Mouse (Mus musculus) liver, embryonic 13.5 days (tissue): ENCODE measurements at regions not wholly inside any gene's neighbourhood (a gene's known extent, or its start where the extent isn't known, plus 50 kb on each side); places are given as distances from the start of the nearest gene placed in this dataset.
"Not testable (repeated sequence)": the region's sequence is repeated elsewhere in the genome, so short reads cannot be mapped to it uniquely, and the experiment has no call there.

Source experiments
- ATAC-seq: fragments of 200-750 bp; cut with Nextera tagmentation; 2 replicates; pipeline ENCODE4 v1.8.0; 2017; ENCODE audit warnings: low read depth, mild to moderate bottlenecking, moderate number of reproducible peaks, moderate library complexity
- DNase-seq: peaks from one replicate; pipeline ENCODE4 v3.0.0; 2022
- H3K27ac ChIP-seq: fragments of 300-500 bp; sonication (generic); 2 replicates; pipeline ENCODE4 v1.5.1; 2015; ENCODE audit warnings: moderate library complexity, mild to moderate bottlenecking, inconsistent platforms
- H3K27me3 ChIP-seq: fragments of 300-500 bp; sonication (generic); 2 replicates; pipeline ENCODE4 v1.6.1; 2015; ENCODE audit warnings: mild to moderate bottlenecking, inconsistent platforms
- H3K36me3 ChIP-seq: fragments of 300-500 bp; sonication (generic); 2 replicates; pipeline ENCODE4 v1.6.1; 2015; ENCODE audit warnings: mild to moderate bottlenecking, inconsistent platforms
- H3K4me1 ChIP-seq: fragments of 300-500 bp; sonication (generic); replicated peaks from 2 replicates; pipeline ENCODE4 v1.6.1; 2015; ENCODE audit warnings: inconsistent platforms
- H3K4me2 ChIP-seq: fragments of 300-500 bp; sonication (generic); 2 replicates; pipeline ENCODE4 v1.6.1; 2015; ENCODE audit warnings: inconsistent platforms, mild to moderate bottlenecking, moderate library complexity
- H3K4me3 ChIP-seq: fragments of 300-500 bp; sonication (generic); replicated peaks from 2 replicates; pipeline ENCODE4 v1.5.1; 2015; ENCODE audit warnings: mild to moderate bottlenecking, inconsistent platforms
- H3K9ac ChIP-seq: fragments of 300-500 bp; sonication (generic); 2 replicates; pipeline ENCODE4 v1.6.1; 2015; ENCODE audit warnings: mild to moderate bottlenecking, inconsistent platforms
- H3K9me3 ChIP-seq: fragments of 300-500 bp; sonication (generic); replicated peaks from 2 replicates; pipeline ENCODE4 v1.6.1; 2016; ENCODE audit warnings: inconsistent platforms
- WGBS: fragments of 180-500 bp; shearing (Covaris S2); methylation state at CpG from one replicate; pipeline ENCODE4 v1.1.7; 2015; ENCODE audit not compliant: insufficient replicate concordance; 5-methylcytosine and 5-hydroxymethylcytosine counted together

- no peaks in the 10 kb centered on the region for H3K27me3 ChIP-seq
Measured at GRCm38 (mm10) chr16:20814240-20814639, 79.9 kb upstream of the Thpo start.

GRCm38 (mm10) chr16:20812025-20812424, 77.7 kb upstream of the Thpo start:
- WGBS: 81% methylated on average over 5 of the region's 5 CpGs
- H3K9ac ChIP-seq, H3K4me2 ChIP-seq, H3K27me3 ChIP-seq, DNase-seq, ATAC-seq, H3K9me3 ChIP-seq, H3K36me3 ChIP-seq, H3K27ac ChIP-seq, H3K4me3 ChIP-seq: not testable (repeated sequence)
- peaks cover 10% of the 10 kb centered on the region for H3K4me1 ChIP-seq

More at GRCm38 (mm10) chr16:20814240-20814639, 79.9 kb upstream of the Thpo start:
- Histone ChIP-seq H3K4me3 (no peak overlapping the region), H3K4me1 (peaks cover 10% of the 10 kb centered on the region), H3K27ac (no peak overlapping the region), H3K36me3 (no peaks in the 10 kb centered on the region), H3K4me2 (no peak overlapping the region), H3K9ac (no peak overlapping the region), H3K9me3 (no peaks in the 10 kb centered on the region)
- DNase-seq: no peak
- ATAC-seq: no peak

DNA sequence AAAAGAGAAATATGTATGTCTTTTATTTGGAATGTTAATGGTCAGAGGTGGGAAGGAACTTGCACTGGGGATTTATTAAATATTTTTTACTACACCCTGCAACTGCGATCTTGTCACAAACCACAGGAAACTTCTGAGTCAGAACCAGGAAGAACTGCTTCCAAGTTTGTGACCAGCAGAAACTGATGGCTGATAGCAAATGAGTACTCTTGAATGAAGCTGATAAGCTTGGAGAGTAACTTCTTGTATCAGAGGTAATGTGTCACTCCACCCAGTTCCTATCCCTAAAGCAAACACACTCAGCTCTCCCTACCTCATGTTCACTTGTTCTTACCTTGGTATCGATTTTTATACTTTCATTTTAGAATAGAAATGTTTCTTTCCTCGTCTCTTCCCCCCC, 76.0 kb upstream of the Thpo start:
- 21% methylated on average over 3 of the region's 3 CpGs for WGBS
- no peaks in the 10 kb centered on the region for H3K27me3 ChIP-seq
- no peaks in the 10 kb centered on the region for H3K9me3 ChIP-seq
- ATAC-seq (peak; percentile 63; the same call in 1 of the 2 replicates), DNase-seq (no peak)
- no peak overlapping the region for H3K4me2 ChIP-seq
- no peaks in the 10 kb centered on the region for H3K36me3 ChIP-seq
- no peak overlapping the region for H3K9ac ChIP-seq
- H3K27ac ChIP-seq: no peak overlapping the region
- peaks cover 15% of the 10 kb centered on the region for H3K4me1 ChIP-seq
- H3K4me3 ChIP-seq: no peak overlapping the region

DNA sequence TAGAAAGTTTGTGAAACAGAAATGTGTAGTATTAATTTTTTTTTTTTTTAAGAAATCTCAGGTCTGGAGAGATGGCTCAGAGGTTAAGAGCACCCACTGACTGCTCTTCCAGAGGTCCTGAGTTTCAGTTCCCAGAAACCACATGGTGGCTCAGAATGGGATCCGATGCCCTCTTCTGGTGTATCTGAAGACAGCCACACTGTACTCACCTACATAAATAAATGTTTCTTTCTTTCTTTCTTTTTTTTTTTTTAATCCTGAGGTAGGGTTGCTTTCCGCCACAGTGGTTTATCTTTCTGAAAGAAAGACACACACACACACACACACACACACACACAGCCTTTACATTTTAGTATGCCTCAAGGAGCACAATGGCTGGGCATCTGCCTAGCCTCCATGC, 74.0 kb upstream of the Thpo start:
- no peak overlapping the region for H3K27ac ChIP-seq
- H3K4me1 ChIP-seq: peaks cover 32% of the 10 kb centered on the region
- H3K9me3 ChIP-seq: no peaks in the 10 kb centered on the region
- DNase-seq: no peak
- no peak overlapping the region for H3K4me2 ChIP-seq
- no peaks in the 10 kb centered on the region for H3K27me3 ChIP-seq
- no peaks in the 10 kb centered on the region for H3K36me3 ChIP-seq
- no peak overlapping the region for H3K4me3 ChIP-seq
- 65% methylated on average over 2 of the region's 2 CpGs for WGBS
- ATAC-seq: no peak
- H3K9ac ChIP-seq: no peak overlapping the region

DNA sequence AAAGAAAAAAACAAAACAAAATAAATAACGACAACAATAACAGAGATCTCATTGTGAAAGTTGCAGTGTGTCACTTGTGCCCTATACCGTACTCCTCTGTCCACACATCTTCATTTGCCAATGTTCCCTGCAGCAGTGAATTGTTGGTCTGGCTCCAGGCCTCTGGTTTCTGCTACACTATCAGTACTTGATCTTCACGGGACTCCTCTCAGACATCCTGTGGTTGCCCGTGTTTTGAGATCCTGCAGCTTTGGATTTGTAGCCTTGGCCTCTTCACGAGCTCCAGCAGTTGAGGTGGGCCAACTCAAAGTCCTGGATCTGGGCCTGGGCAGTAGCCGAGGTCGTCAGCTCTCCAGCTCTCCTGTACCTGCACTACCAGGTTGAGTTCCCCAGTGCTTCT, 72.4 kb upstream of the Thpo start:
- 45% methylated on average over 7 of the region's 7 CpGs for WGBS
- H3K4me2 ChIP-seq: no peak overlapping the region
- no peak for ATAC-seq

GRCm38 (mm10) chr16:20805793-20806192, 71.5 kb upstream of the Thpo start:
- ATAC-seq: no peak
- no peaks in the 10 kb centered on the region for H3K27me3 ChIP-seq
- no peaks in the 10 kb centered on the region for H3K9me3 ChIP-seq
- H3K4me1 ChIP-seq: peaks cover 45% of the 10 kb centered on the region
- 60% methylated on average over 6 of the region's 6 CpGs for WGBS
- H3K4me2 ChIP-seq: no peak overlapping the region
- no peak overlapping the region for H3K4me3 ChIP-seq
- no peaks in the 10 kb centered on the region for H3K36me3 ChIP-seq
- no peak overlapping the region for H3K9ac ChIP-seq
- DNase-seq: no peak
- H3K27ac ChIP-seq: no peak overlapping the region

More for the DNA sequence above, 72.4 kb upstream of the Thpo start:
- H3K36me3 ChIP-seq: no peaks in the 10 kb centered on the region
- peaks cover 45% of the 10 kb centered on the region for H3K4me1 ChIP-seq
- no peaks in the 10 kb centered on the region for H3K27me3 ChIP-seq
- no peak overlapping the region for H3K27ac ChIP-seq
- no peak overlapping the region for H3K9ac ChIP-seq
- H3K9me3 ChIP-seq: no peaks in the 10 kb centered on the region
- H3K4me3 ChIP-seq: no peak overlapping the region
- DNase-seq: no peak

- Histone ChIP-seq H3K4me3 (no peak overlapping the region; the same call in 1 of the 2 replicates), H3K27me3 (no peaks in the 10 kb centered on the region), H3K4me1 (peaks cover 38% of the 10 kb centered on the region), H3K4me2 (peak overlapping the region; percentile 64), H3K36me3 (no peaks in the 10 kb centered on the region), H3K27ac (no peak overlapping the region), H3K9me3 (no peaks in the 10 kb centered on the region), H3K9ac (0 out of 2 replicates have a peak overlapping the region, but pooled peaks have one; percentile 30)
- WGBS: 34% methylated on average over 6 of the region's 6 CpGs
- DNase-seq: no peak
- ATAC-seq: no peak
Measured at GRCm38 (mm10) chr16:20805086-20805485, 70.8 kb upstream of the Thpo start.

GRCm38 (mm10) chr16:20804601-20805017, 70.3 kb upstream of the Thpo start:
- peak overlapping the region; percentile 44 for H3K4me3 ChIP-seq
- H3K4me1 ChIP-seq: peaks cover 35% of the 10 kb centered on the region
- DNase-seq: peak; percentile 51
- no peaks in the 10 kb centered on the region for H3K36me3 ChIP-seq
- no peaks in the 10 kb centered on the region for H3K27me3 ChIP-seq
- H3K4me2 ChIP-seq: peak overlapping the region; percentile 64
- peak overlapping the region; percentile 30; the same call in 1 of the 2 replicates for H3K9ac ChIP-seq
- H3K9me3 ChIP-seq: no peaks in the 10 kb centered on the region
- ATAC-seq: peak; percentile 59
- 3% methylated on average over 9 of the region's 10 CpGs for WGBS
- no peak overlapping the region for H3K27ac ChIP-seq

GRCm38 (mm10) chr16:20803278-20803930, 69.1 kb upstream of the Thpo start:
- no peak for ATAC-seq
- Histone ChIP-seq H3K4me1 (peaks cover 35% of the 10 kb centered on the region), H3K4me3 (no peak overlapping the region), H3K9me3 (no peaks in the 10 kb centered on the region), H3K27ac (no peak overlapping the region), H3K4me2 (no peak overlapping the region), H3K27me3 (no peaks in the 10 kb centered on the region), H3K36me3 (no peaks in the 10 kb centered on the region), H3K9ac (no peak overlapping the region)
- 58% methylated on average over 7 of the region's 7 CpGs for WGBS
- no peak for DNase-seq

- no peaks in the 10 kb centered on the region for H3K36me3 ChIP-seq
- no peak for DNase-seq
- no peak for ATAC-seq
- WGBS: 25% methylated on average over 6 of the region's 6 CpGs
- no peaks in the 10 kb centered on the region for H3K9me3 ChIP-seq
- no peaks in the 10 kb centered on the region for H3K27me3 ChIP-seq
- H3K4me3 ChIP-seq: no peak overlapping the region
- peaks cover 35% of the 10 kb centered on the region for H3K4me1 ChIP-seq
- no peak overlapping the region for H3K27ac ChIP-seq
- no peak overlapping the region for H3K4me2 ChIP-seq
- H3K9ac ChIP-seq: no peak overlapping the region
Measured at GRCm38 (mm10) chr16:20802724-20803123, 68.4 kb upstream of the Thpo start.

DNA sequence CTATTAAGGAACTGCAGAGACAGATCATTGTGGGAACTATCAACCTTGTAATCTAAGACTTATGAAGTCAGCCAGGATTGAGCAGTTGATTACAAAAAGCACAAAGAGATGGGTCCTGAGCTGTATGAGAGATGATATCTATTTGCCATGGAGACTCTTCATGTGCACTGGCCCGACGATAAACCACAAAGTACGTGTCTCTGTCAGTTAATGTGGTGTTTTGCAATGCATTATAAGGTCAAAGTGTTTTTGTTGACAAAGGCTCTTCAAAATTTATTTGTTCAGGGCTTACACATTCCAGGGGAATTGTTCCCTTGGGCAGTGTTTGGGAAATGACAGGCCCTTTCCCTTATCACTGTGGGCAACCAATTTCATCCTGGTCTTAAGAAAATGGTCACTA, 65.7 kb upstream of the Thpo start:
- WGBS: 76% methylated on average over 3 of the region's 3 CpGs

DNA sequence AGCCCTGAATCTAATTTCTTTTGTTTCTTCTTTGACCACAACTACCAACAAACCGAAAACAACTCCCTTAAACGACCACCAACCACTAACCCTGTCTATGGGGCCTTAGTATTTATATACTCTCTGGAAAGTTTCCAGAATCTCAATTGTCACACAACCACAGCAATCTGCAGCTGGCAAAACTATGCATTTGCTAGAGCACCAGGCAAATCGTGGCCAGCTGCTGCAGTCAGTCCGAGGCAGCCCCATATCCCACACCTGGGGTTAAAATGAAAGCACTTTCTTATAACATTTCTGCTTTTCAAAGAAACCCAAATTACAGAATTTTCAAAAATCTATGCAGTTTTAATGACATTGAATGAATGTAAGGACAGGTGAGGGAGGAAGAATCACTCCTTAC, 63.8 kb upstream of the Thpo start:
- Histone ChIP-seq H3K4me1 (peaks cover 11% of the 10 kb centered on the region), H3K9me3 (no peaks in the 10 kb centered on the region), H3K27me3 (no peaks in the 10 kb centered on the region), H3K4me3 (no peak overlapping the region), H3K27ac (no peak overlapping the region), H3K4me2 (no peak overlapping the region), H3K36me3 (no peaks in the 10 kb centered on the region), H3K9ac (no peak overlapping the region)
- DNase-seq (no peak), ATAC-seq (no peak)
- WGBS: 60% methylated on average over 4 of the region's 4 CpGs

More for the DNA sequence above, 65.7 kb upstream of the Thpo start:
- DNase-seq (no peak), ATAC-seq (no peak)
- Histone ChIP-seq H3K4me1 (peaks cover 29% of the 10 kb centered on the region), H3K4me2 (no peak overlapping the region), H3K27me3 (no peaks in the 10 kb centered on the region), H3K9ac (no peak overlapping the region), H3K27ac (no peak overlapping the region), H3K36me3 (no peaks in the 10 kb centered on the region), H3K4me3 (no peak overlapping the region), H3K9me3 (no peaks in the 10 kb centered on the region)
